12 mouse cellular contexts compared by ENCODE assay signal in the genomic region with DNA sequence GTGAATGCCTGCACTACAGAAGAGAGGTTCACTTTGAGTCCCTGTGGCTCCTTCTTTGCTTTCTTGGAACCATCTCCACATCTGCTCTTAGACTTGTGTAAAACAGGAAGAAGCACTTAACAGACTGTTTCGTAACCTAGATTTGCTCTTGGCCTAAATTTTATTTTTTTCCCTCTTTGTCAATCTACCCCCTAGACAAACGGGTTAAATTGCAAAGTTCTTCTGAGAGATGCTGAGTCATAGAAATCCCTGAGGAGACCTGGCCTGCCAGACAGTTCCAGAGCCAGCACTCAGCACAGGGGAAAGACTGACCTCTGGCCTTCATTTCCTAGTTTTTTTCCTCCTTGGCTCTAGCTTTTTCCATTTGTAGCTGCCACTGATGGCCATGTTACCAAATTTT. TPM values are rescaled to one million over a fixed set of nuclear protein-coding genes. Genes with fewer than 3 reads are reported as not detected.
A peak's percentile ranks its signal among the peaks of the same experiment; 100 is the strongest.
DNase-seq lines count a peak whose midpoint lies in the region; ATAC-seq lines count a peak whose summit lies in the region.
"Had no signal": no experiment of that assay in that cellular context is flagged by ENCODE, and none has a peak within 500 bp of the region (broad histone marks: within the 10 kb centered on the region; RNA-seq: fewer than 3 reads in every experiment).

No protein-coding gene starts in this region.

- H3K27me3 ChIP-seq in lung, embryonic 16.5 days (ENCODE audit: control insufficient read depth, insufficient read depth, low read depth, low read length), result no peaks in the 10 kb centered on the region

- H3K9me3 ChIP-seq in lung, embryonic 16.5 days (ENCODE audit: control insufficient read depth, low read length), result no peaks in the 10 kb centered on the region

- no peak overlapping the region for H3K9ac ChIP-seq in lung, embryonic 16.5 days (ENCODE audit: low read length)
- H3K9ac ChIP-seq: liver, embryonic 14.5 days had no signal

- H3K27ac ChIP-seq in lung, embryonic 16.5 days (ENCODE audit: low read length), result no peak overlapping the region
- H3K27ac ChIP-seq: liver, embryonic 14.5 days had no signal

- no peaks in the 10 kb centered on the region for H3K4me1 ChIP-seq in lung, embryonic 16.5 days (replicated peaks; ENCODE audit: control insufficient read depth, insufficient read depth, low read length)

- H3K4me2 ChIP-seq in lung, embryonic 16.5 days (ENCODE audit: low read depth, low read length), result no peak overlapping the region

- H3K4me3 ChIP-seq in lung, embryonic 16.5 days (ENCODE audit: low read length), result no peak overlapping the region

- 44% methylated on average over 2 of the region's 2 CpGs for WGBS in lung, embryonic 16.5 days

- H3K36me3 ChIP-seq in lung, embryonic 16.5 days (ENCODE audit: control insufficient read depth, insufficient read depth, low read length), result no peaks in the 10 kb centered on the region

- ATAC-seq in lung, embryonic 16.5 days (ENCODE audit: low read depth), result peak; percentile 51
- no peak for ATAC-seq in inflammation-experienced regulatory T-cells, adult 6 months
- ATAC-seq: midbrain, embryonic 16.5 days had no signal

- DNase-seq in adrenal gland, postnatal 10 days, result peak; percentile 35
- no peak for DNase-seq in adrenal gland, postnatal 25 days
- no peak for DNase-seq in lung, postnatal 14 days
- peak; percentile 41 for DNase-seq in gastrocnemius, postnatal 25 days
- DNase-seq in skeletal muscle tissue, adult 2 months (ENCODE audit: low read depth, low spot score), result peak; percentile 69
- no peak for DNase-seq in cerebellum, adult 18-20 months
- DNase-seq: cerebellum, postnatal 14 days; layer of hippocampus, postnatal 36 days had no signal

RNA-seq across cellular contexts. Expression of a gene that starts 23.1 kb away (rescaled TPM):
- 10 to 100 TPM; 57.3 to 59.6 TPM for total RNA-seq in adrenal gland, postnatal 10 days (2021)
- total RNA-seq in adrenal gland, postnatal 25 days (2021), result 73.2 and 81.4 TPM in 2 replicates
- 66.9 and 68.0 TPM in 2 replicates for polyA plus RNA-seq in lung, embryonic 16.5 days (2015; fragmentation: Nextera tagmentation; extraction: Ambion mirVana)
- total RNA-seq in gastrocnemius, postnatal 25 days (2021), result 10 to 100 TPM in 1 of 2 experiments, 1 to 10 TPM in 1; 8.7 to 10.3 TPM
- 10 to 100 TPM; 25.4 to 31.4 (median 27.7) TPM for polyA plus RNA-seq in inflammation-experienced regulatory T-cells, adult 6 months (2017; shearing (Covaris generic))

Comparison
In these comparisons a context has a peak if more than half of its experiments do, and no peak if none do; other contexts are left out.
1. DNase-seq: peak in adrenal gland, postnatal 10 days (single experiment), gastrocnemius, postnatal 25 days (single experiment) and skeletal muscle tissue, adult 2 months (single experiment); none in adrenal gland, postnatal 25 days (single experiment), lung, postnatal 14 days (single experiment) and cerebellum, adult 18-20 months (0 of 2).